Mouse (Mus musculus): ENCODE results near the gene Ncam1. TPM values are rescaled to one million over a fixed set of nuclear protein-coding genes. Genes with fewer than 3 reads are reported as not detected.

The Ncam1 gene
- total and polyA plus RNA-seq, 3 experiments: 0.08 TPM; not detected in 2

DNA sequence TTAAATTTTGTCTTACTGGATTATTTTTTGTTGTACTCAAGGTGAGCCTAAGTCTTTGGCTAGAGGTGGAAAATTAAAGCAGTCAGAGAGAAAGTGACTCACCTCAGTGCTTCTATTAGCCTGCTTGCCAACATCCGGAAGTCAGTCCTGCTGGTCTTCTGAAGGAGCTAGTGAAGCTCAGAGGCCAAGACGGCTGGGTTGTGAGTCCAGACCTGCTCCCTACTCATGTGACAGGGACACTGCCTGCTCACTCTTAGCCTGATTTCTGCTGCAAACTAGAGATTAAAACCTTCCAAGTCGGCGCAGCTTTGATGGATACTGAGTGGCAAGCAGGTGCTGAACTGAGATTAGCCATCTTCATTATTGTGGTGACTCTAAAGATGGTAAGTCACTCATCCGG lies 65.0 kb downstream of the Ncam1 start:
- in situ Hi-C loops (cut with MboI; ENCODE audit: low pct_ligation_motif_present, low pct_unique_long_range_greater_than_20kb, low sequenced_read_pairs): no loop called here
- H3K9me3 ChIP-seq (replicated peaks; ENCODE audit: low read length): no peaks in the 10 kb centered on the region
- DNase-seq (ENCODE audit: extremely low read depth): no peak
- peaks cover 0 to 12% of the 10 kb centered on the region in 2 experiments; a peak in 2 of 4 replicates for H3K4me1 ChIP-seq (ENCODE audit: control insufficient read depth in 1 of 2, insufficient read depth in 2 of 2)
- H3K79me2 ChIP-seq (replicated peaks; ENCODE audit: control insufficient read depth, extremely low read depth, insufficient read depth, poor library complexity, severe bottlenecking): no peaks in the 10 kb centered on the region
- dilution Hi-C loops (cut with MboI; ENCODE audit: extremely low pct_ligation_motif_present, extremely low pct_unique_long_range_greater_than_20kb, low sequenced_read_pairs): no loop called here
- no peak overlapping the region for H3K4me2 ChIP-seq (ENCODE audit: insufficient read depth, low read depth, poor library complexity, severe bottlenecking)
- no peak overlapping the region for H3K4me3 ChIP-seq (replicated peaks in 1 of 3; ENCODE audit: low read depth in 2 of 3, low read length in 2 of 3, poor library complexity in 1 of 3)
- no peak for TF ChIP-seq MEF2A (IDR thresholded peaks at IDR 0.05; ENCODE audit: borderline replicate concordance, low read depth, low read length)
- no peak for TF ChIP-seq CHD1 (IDR thresholded peaks at IDR 0.05; ENCODE audit: low read depth, low read length)
- TF ChIP-seq KAT2A (IDR thresholded peaks at IDR 0.05; ENCODE audit: insufficient replicate concordance, low read length): no peak
- no peak for TF ChIP-seq UBTF (IDR thresholded peaks at IDR 0.05; ENCODE audit: low read depth, low read length)
- TF ChIP-seq PAX5 (IDR thresholded peaks at IDR 0.05; ENCODE audit: low read length): no peak
- no peak for TF ChIP-seq ZMIZ1 (IDR thresholded peaks at IDR 0.05; ENCODE audit: low read depth, low read length)
- TF ChIP-seq MXI1 (IDR thresholded peaks at IDR 0.05; ENCODE audit: low read depth, low read length): no peak
- TF ChIP-seq JUND (conservative IDR thresholded peaks at IDR 0.05; ENCODE audit: low read depth, low read length): no peak
- no peak for TF ChIP-seq ZC3H11A (IDR thresholded peaks at IDR 0.05; ENCODE audit: low read depth, low read length)
- no peak for TF ChIP-seq GABPA (IDR thresholded peaks at IDR 0.05; ENCODE audit: insufficient replicate concordance, low read depth, low read length)
- no peak for TF ChIP-seq ETS1 (conservative IDR thresholded peaks at IDR 0.05; ENCODE audit: low read depth, low read length)
- no peak for TF ChIP-seq ZKSCAN1 (IDR thresholded peaks at IDR 0.05; ENCODE audit: borderline replicate concordance, low read depth, low read length)
- TF ChIP-seq ELF1 (IDR thresholded peaks at IDR 0.05; ENCODE audit: low read depth, low read length): no peak
- no peak for TF ChIP-seq NELFE (IDR thresholded peaks at IDR 0.05; ENCODE audit: low read depth, low read length)
- TF ChIP-seq SMC3 (IDR thresholded peaks at IDR 0.05; ENCODE audit: low read depth, low read length): no peak
- no peak for TF ChIP-seq EP300 (IDR thresholded peaks at IDR 0.05; ENCODE audit: low read length)
- no peak for TF ChIP-seq POLR2A (IDR thresholded peaks at IDR 0.05; ENCODE audit: low read depth, low read length)
- no peak overlapping the region for H3K27ac ChIP-seq (ENCODE audit: insufficient read depth, low read depth)
- no peaks in the 10 kb centered on the region for H3K27me3 ChIP-seq (replicated peaks)
- no peaks in the 10 kb centered on the region for H3K36me3 ChIP-seq (replicated peaks in 1 of 2; ENCODE audit: control insufficient read depth in 1 of 2, insufficient read depth in 1 of 2, low read length in 1 of 2)
- H3K9ac ChIP-seq (ENCODE audit: insufficient read depth, low read depth): no peak overlapping the region

DNA sequence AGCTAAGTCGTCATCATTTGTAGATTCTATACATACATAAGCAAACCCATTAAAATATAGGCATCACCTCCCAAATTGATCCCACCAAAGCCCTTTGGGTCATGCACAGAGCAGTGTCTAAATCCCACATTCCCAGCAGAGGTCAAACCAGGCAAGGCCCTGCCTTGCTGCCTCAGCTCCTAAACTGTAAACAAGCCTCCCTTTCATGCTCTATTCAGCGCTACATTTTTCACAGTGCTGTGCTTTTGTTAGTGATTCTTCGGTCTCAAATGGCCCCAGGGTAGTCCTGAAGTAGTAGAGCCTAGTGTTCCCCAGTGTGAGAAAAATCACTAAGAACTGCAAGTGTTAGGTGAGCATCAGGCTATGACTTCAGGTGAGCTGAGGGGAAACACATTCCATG lies 69.2 kb downstream of the Ncam1 start:
- H3K9me3 ChIP-seq (replicated peaks; ENCODE audit: low read length): no peaks in the 10 kb centered on the region
- H3K4me2 ChIP-seq (ENCODE audit: insufficient read depth, low read depth, poor library complexity, severe bottlenecking): no peak overlapping the region
- no peaks in the 10 kb centered on the region for H3K36me3 ChIP-seq (replicated peaks in 1 of 2; ENCODE audit: control insufficient read depth in 1 of 2, insufficient read depth in 1 of 2, low read length in 1 of 2)
- dilution Hi-C loops (cut with MboI; ENCODE audit: extremely low pct_ligation_motif_present, extremely low pct_unique_long_range_greater_than_20kb, low sequenced_read_pairs) (no loop called here), in situ Hi-C loops (cut with MboI; ENCODE audit: low pct_ligation_motif_present, low pct_unique_long_range_greater_than_20kb, low sequenced_read_pairs) (no loop called here)
- H3K4me1 ChIP-seq (ENCODE audit: control insufficient read depth in 1 of 2, insufficient read depth in 2 of 2): peaks cover 0 to 12% of the 10 kb centered on the region in 2 experiments; a peak in 2 of 4 replicates
- no peak overlapping the region for H3K27ac ChIP-seq (ENCODE audit: insufficient read depth, low read depth)
- H3K4me3 ChIP-seq (replicated peaks in 1 of 3; ENCODE audit: low read depth in 2 of 3, low read length in 2 of 3, poor library complexity in 1 of 3): no peak overlapping the region
- no peak for DNase-seq (ENCODE audit: extremely low read depth)
- no peaks in the 10 kb centered on the region for H3K79me2 ChIP-seq (replicated peaks; ENCODE audit: control insufficient read depth, extremely low read depth, insufficient read depth, poor library complexity, severe bottlenecking)
- TF ChIP-seq SIN3A (IDR thresholded peaks at IDR 0.05; ENCODE audit: low read length) (no peak), ETS1 (conservative IDR thresholded peaks at IDR 0.05; ENCODE audit: low read depth, low read length) (no peak), MAZ (IDR thresholded peaks at IDR 0.05; ENCODE audit: low read depth, low read length) (no peak), TBP (conservative IDR thresholded peaks at IDR 0.05; ENCODE audit: low read depth, low read length) (no peak), ZMIZ1 (IDR thresholded peaks at IDR 0.05; ENCODE audit: low read depth, low read length) (no peak), ZC3H11A (IDR thresholded peaks at IDR 0.05; ENCODE audit: low read depth, low read length) (no peak), TCF12 (IDR thresholded peaks at IDR 0.05; ENCODE audit: low read depth, low read length) (no peak), SMC3 (IDR thresholded peaks at IDR 0.05; ENCODE audit: low read depth, low read length) (no peak), JUND (conservative IDR thresholded peaks at IDR 0.05; ENCODE audit: low read depth, low read length) (no peak), MEF2A (IDR thresholded peaks at IDR 0.05; ENCODE audit: borderline replicate concordance, low read depth, low read length) (no peak), E2F4 (IDR thresholded peaks at IDR 0.05; ENCODE audit: insufficient replicate concordance, low read depth, low read length) (no peak), CHD1 (IDR thresholded peaks at IDR 0.05; ENCODE audit: low read depth, low read length) (no peak), CTCF (conservative IDR thresholded peaks at IDR 0.05 in 1 of 2, IDR thresholded peaks at IDR 0.05 in 1 of 2; ENCODE audit: low read depth in 2 of 2, low read length in 2 of 2) (no peak), JUN (IDR thresholded peaks at IDR 0.05; ENCODE audit: insufficient read depth, low read depth, low read length) (no peak), BHLHE40 (IDR thresholded peaks at IDR 0.05; ENCODE audit: low read depth, low read length) (no peak), IRF4 (IDR thresholded peaks at IDR 0.05; ENCODE audit: low read depth, low read length) (no peak), PAX5 (IDR thresholded peaks at IDR 0.05; ENCODE audit: low read length) (no peak)
- no peak overlapping the region for H3K9ac ChIP-seq (ENCODE audit: insufficient read depth, low read depth)
- no peaks in the 10 kb centered on the region for H3K27me3 ChIP-seq (replicated peaks)
